Mouse (Mus musculus) cerebellum, postnatal 4 days (tissue): Measurements from ENCODE around the gene Cadm1.

Source experiments
- DNase-seq, 2 experiments: peaks; one replicate each; pipeline ENCODE4 v3.0.0; 2022; ENCODE audit warnings: low spot score in 2 of 2, mixed read lengths in 1 of 2

The Cadm1 gene

GRCm38 (mm10) chr9:47671617-47672016, 141.6 kb downstream of the Cadm1 start:
- DNase-seq = no peak

GRCm38 (mm10) chr9:47674766-47675713, 145.1 kb downstream of the Cadm1 start:
- no peak for DNase-seq

GRCm38 (mm10) chr9:47686881-47687280, 156.9 kb downstream of the Cadm1 start:
- no peak for DNase-seq

- DNase-seq = no peak
These were observed 157.6 kb downstream of the Cadm1 start for GRCm38 (mm10) chr9:47687604-47688003.

GRCm38 (mm10) chr9:47688297-47688696, 158.3 kb downstream of the Cadm1 start:
- DNase-seq = no peak

GRCm38 (mm10) chr9:47692911-47693310, 162.9 kb downstream of the Cadm1 start:
- no peak for DNase-seq

- peak; percentile 42 to 83 for DNase-seq
These were observed 169.1 kb downstream of the Cadm1 start for GRCm38 (mm10) chr9:47699026-47699425.

- DNase-seq = no peak
These were observed 170.0 kb downstream of the Cadm1 start for GRCm38 (mm10) chr9:47700021-47700420.

GRCm38 (mm10) chr9:47703026-47703876, 173.3 kb downstream of the Cadm1 start:
- no peak for DNase-seq

- no peak for DNase-seq
These were observed 176.4 kb downstream of the Cadm1 start for GRCm38 (mm10) chr9:47706341-47706740.

- no peak for DNase-seq
These were observed 177.4 kb downstream of the Cadm1 start for GRCm38 (mm10) chr9:47707326-47707725.

GRCm38 (mm10) chr9:47708299-47708698, 178.3 kb downstream of the Cadm1 start:
- peak; percentile 71 to 78 for DNase-seq

- DNase-seq = no peak
These were observed 181.0 kb downstream of the Cadm1 start for GRCm38 (mm10) chr9:47710946-47711345.

GRCm38 (mm10) chr9:47714541-47714940, 184.6 kb downstream of the Cadm1 start:
- no peak for DNase-seq

- no peak for DNase-seq
These were observed 185.4 kb downstream of the Cadm1 start for GRCm38 (mm10) chr9:47715415-47715814.

GRCm38 (mm10) chr9:47716883-47717282, 186.9 kb downstream of the Cadm1 start:
- no peak for DNase-seq

GRCm38 (mm10) chr9:47727611-47728010, 197.6 kb downstream of the Cadm1 start:
- DNase-seq = no peak

- no peak for DNase-seq
These were observed 198.9 kb downstream of the Cadm1 start for GRCm38 (mm10) chr9:47728852-47729251.

- DNase-seq = no peak
These were observed 200.3 kb downstream of the Cadm1 start for GRCm38 (mm10) chr9:47730247-47730646.

- DNase-seq = no peak
These were observed 203.9 kb downstream of the Cadm1 start for GRCm38 (mm10) chr9:47733780-47734451.

GRCm38 (mm10) chr9:47734905-47735304, 204.9 kb downstream of the Cadm1 start:
- DNase-seq = no peak

GRCm38 (mm10) chr9:47738799-47739198, 208.8 kb downstream of the Cadm1 start:
- DNase-seq = no peak
